Mouse (Mus musculus) heart, embryonic 15.5 days (tissue): ENCODE results near the gene Tex35. TPM values are rescaled to one million over a fixed set of nuclear protein-coding genes. Genes with fewer than 3 reads are reported as not detected.

ENCODE experiments used
- ATAC-seq: fragments of 200-750 bp; cut with Nextera tagmentation; replicated peaks from 2 replicates; pipeline ENCODE4 v1.8.0; 2017; ENCODE audit warnings: low read depth, moderate TSS enrichment; ENCODE audit not compliant: insufficient number of reproducible peaks, insufficient read depth, low FRiP score
- H3K27ac ChIP-seq: fragments of 300-500 bp; sonication (generic); 2 replicates; pipeline ENCODE4 v1.5.1; 2015; ENCODE audit warnings: mild to moderate bottlenecking, inconsistent platforms
- H3K27me3 ChIP-seq: fragments of 300-500 bp; sonication (generic); 2 replicates; pipeline ENCODE4 v1.6.1; 2015; ENCODE audit warnings: inconsistent platforms
- H3K36me3 ChIP-seq: fragments of 300-500 bp; sonication (generic); 2 replicates; pipeline ENCODE4 v1.6.1; 2015; ENCODE audit warnings: mild to moderate bottlenecking, inconsistent platforms
- H3K4me1 ChIP-seq: fragments of 300-500 bp; sonication (generic); replicated peaks from 2 replicates; pipeline ENCODE4 v1.6.1; 2015; ENCODE audit warnings: inconsistent platforms
- H3K4me2 ChIP-seq: fragments of 300-500 bp; sonication (generic); 2 replicates; pipeline ENCODE4 v1.6.1; 2015; ENCODE audit warnings: inconsistent platforms, mild to moderate bottlenecking, moderate library complexity
- H3K4me3 ChIP-seq: fragments of 300-500 bp; sonication (generic); 2 replicates; pipeline ENCODE4 v1.5.1; 2015; ENCODE audit warnings: mild to moderate bottlenecking, inconsistent platforms
- H3K9ac ChIP-seq: fragments of 300-500 bp; sonication (generic); 2 replicates; pipeline ENCODE4 v1.6.1; 2015; ENCODE audit warnings: mild to moderate bottlenecking, inconsistent platforms
- H3K9me3 ChIP-seq: fragments of 300-500 bp; sonication (generic); replicated peaks from 2 replicates; pipeline ENCODE4 v1.6.1; 2016; ENCODE audit warnings: inconsistent platforms
- WGBS: fragments of 180-500 bp; shearing (Covaris S2); methylation state at CpG from one replicate; pipeline ENCODE4 v1.1.7; 2015; ENCODE audit warnings: mixed read lengths; 5-methylcytosine and 5-hydroxymethylcytosine counted together
- polyA plus RNA-seq: library from polyadenylated mRNA; unstranded; fragments of >200 nt; fragmentation: Nextera tagmentation; extraction: Ambion mirVana; gene quantifications from 2 replicates; pipeline ENCODE4 v1.2.1, GENCODE M21; 2015

Tex35 gene
- polyA plus RNA-seq, 1 experiment from 2014 or later, result not detected

DNA sequence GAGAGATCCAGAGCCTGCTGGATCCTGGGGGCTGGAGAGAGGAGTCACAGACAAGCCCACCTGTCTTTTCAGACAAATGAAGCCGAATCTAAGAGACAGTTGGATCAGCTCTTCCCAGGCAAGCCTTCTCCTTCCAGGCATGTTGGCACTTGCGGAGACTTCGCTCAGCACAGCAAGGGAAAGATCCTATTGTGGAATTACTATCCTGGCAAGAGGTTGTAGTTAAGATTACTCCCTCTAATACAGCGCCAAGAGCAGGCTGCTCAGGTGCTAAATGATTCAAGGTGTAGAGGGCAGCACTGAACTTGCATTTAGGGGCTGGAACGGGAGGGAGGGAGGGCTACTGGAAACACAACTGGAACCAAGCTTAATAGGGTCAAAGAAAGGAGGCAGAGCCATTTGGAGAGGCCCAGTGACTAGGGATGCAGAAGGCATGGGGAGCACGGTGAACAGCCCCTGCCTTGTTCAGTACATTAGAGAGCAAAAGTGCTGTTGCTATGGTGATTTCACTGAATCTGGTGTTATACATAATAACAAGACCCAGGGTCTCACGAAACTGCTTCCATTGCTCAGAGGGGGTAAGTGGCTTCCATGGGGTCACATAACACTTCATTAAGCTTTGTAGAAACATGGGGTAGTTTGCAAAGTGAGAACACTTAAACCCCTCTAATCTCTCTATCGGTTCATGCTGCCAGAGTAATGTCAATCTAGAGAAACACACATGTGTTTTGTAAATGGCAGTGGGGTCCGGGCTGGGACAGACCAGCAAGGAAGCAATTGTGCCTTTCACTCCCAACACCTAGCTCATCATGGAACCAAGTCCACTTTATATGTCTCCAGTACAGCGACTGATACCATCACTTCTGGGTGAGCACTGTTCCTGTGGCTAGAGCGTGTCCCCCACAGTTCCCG is 42.4 kb downstream of the Tex35 start:
- H3K36me3 ChIP-seq, result no peaks in the 10 kb centered on the region
- peaks cover 23% of the 10 kb centered on the region for H3K4me1 ChIP-seq
- H3K4me3 ChIP-seq, result no peak overlapping the region
- H3K9me3 ChIP-seq, result no peaks in the 10 kb centered on the region
- ATAC-seq, result no peak
- H3K27ac ChIP-seq, result peak overlapping the region; percentile 55
- WGBS, result 81% methylated on average over 12 of the region's 12 CpGs
- no peak overlapping the region for H3K4me2 ChIP-seq
- no peak overlapping the region for H3K9ac ChIP-seq
- no peaks in the 10 kb centered on the region for H3K27me3 ChIP-seq

DNA sequence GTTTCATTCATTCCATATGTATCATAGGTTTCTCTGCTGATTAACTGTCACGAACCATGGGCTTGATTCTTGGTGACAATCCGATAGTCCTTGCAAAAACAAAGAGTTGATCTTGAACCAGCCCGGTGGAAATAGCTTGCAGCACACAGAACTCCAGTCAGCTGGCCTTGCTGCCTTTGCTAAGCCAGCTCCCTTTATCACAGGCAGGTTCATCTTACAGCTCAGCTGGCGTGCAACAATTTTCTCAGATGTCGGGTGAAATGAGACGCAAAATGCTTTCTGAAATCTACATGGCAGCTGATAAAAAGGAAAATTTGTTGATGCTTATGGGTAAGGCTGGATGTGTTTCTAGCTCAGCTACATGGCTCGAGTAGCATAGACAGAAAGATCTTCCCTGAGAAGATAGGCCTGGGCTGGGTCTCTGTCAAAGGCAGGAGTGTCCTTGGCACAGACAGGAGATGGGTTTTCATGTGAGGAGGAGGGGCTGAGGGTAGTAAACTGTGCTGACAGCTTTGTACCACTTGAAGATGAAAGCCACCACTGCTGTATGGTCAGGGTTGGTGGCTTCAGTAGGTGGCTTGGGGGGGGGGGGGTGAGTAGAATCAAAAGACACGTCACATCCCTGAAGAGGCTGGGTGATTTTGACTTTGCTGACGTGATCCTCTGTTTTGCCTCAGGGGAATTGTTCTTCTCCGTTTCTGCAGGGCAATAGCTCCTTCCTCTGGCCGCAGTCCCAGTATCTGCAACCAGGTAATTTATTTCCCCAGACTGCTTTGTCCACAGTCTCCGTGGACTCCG is 45.0 kb downstream of the Tex35 start:
- peak; percentile 24; the same call in 1 of the 2 replicates for ATAC-seq
- H3K27me3 ChIP-seq, result no peaks in the 10 kb centered on the region
- H3K36me3 ChIP-seq, result no peaks in the 10 kb centered on the region
- H3K9ac ChIP-seq, result no peak overlapping the region
- peaks cover 23% of the 10 kb centered on the region for H3K4me1 ChIP-seq
- WGBS, result 34% methylated on average over 13 of the region's 13 CpGs
- H3K4me2 ChIP-seq, result no peak overlapping the region
- H3K4me3 ChIP-seq, result no peak overlapping the region
- H3K9me3 ChIP-seq, result no peaks in the 10 kb centered on the region
- peak overlapping the region; percentile 64 for H3K27ac ChIP-seq

DNA sequence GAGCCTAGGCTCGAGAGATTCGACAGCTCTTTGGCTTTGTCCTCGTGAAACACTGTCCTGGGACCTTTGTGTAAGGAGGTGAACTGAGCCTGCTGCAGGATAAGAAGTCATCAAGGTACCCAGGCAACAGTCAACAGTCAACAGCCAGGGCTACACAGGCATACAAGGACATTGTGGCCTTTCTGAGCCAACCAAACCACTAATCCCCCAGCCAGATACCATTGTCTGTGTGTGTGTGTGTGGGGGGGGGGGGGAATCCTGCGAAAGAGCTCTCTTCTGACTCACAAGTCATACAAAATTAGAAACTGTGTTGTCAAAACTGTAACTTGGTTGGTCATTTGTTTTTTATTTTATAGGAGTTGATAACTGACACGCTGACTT is 46.0 kb downstream of the Tex35 start:
- H3K4me3 ChIP-seq, result no peak overlapping the region
- no peak overlapping the region for H3K9ac ChIP-seq
- ATAC-seq, result no peak
- 62% methylated on average over 5 of the region's 5 CpGs for WGBS
- no peaks in the 10 kb centered on the region for H3K36me3 ChIP-seq
- H3K27ac ChIP-seq, result peak overlapping the region; percentile 18; the same call in 1 of the 2 replicates
- H3K9me3 ChIP-seq, result no peaks in the 10 kb centered on the region
- peaks cover 23% of the 10 kb centered on the region for H3K4me1 ChIP-seq
- no peak overlapping the region for H3K4me2 ChIP-seq
- H3K27me3 ChIP-seq, result no peaks in the 10 kb centered on the region

- H3K9me3 ChIP-seq, result no peaks in the 10 kb centered on the region
- H3K9ac ChIP-seq, result no peak overlapping the region
- ATAC-seq, result no peak
- no peak overlapping the region for H3K4me3 ChIP-seq
- no peak overlapping the region for H3K4me2 ChIP-seq
- no peaks in the 10 kb centered on the region for H3K36me3 ChIP-seq
- H3K4me1 ChIP-seq, result peaks cover 23% of the 10 kb centered on the region
- no peaks in the 10 kb centered on the region for H3K27me3 ChIP-seq
- 82% methylated on average over 10 of the region's 10 CpGs for WGBS
- peak overlapping the region; percentile 18; the same call in 1 of the 2 replicates for H3K27ac ChIP-seq
These were observed 46.6 kb downstream of the Tex35 start for GRCm38 (mm10) chr1:157061800-157062444.

DNA sequence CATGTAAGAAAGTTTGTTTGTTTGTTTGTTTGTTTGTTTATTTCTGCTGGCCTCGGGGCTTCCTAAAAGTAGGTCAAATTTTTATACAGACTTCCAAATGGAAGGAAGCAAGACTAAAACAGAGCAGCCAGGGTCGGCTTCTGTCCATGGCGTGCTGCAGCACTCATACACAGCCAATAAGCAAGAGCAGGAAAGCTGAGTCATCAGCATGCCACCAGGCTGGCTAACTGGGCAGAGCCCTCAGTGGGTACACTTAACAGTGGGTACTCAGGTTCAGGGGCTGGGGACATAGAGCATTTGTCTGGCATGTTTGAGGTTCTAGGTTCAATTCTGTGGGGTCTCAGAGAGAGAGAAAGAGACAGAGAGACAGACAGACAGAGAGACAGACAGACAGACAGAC is 47.3 kb downstream of the Tex35 start:
- ATAC-seq, result no peak
- H3K27me3 ChIP-seq, result no peaks in the 10 kb centered on the region
- WGBS, result 67% methylated on average over 3 of the region's 3 CpGs
- no peak overlapping the region for H3K27ac ChIP-seq
- H3K9ac ChIP-seq, result no peak overlapping the region
- no peaks in the 10 kb centered on the region for H3K36me3 ChIP-seq
- H3K9me3 ChIP-seq, result no peaks in the 10 kb centered on the region
- peaks cover 29% of the 10 kb centered on the region for H3K4me1 ChIP-seq
- H3K4me3 ChIP-seq, result no peak overlapping the region
- no peak overlapping the region for H3K4me2 ChIP-seq

DNA sequence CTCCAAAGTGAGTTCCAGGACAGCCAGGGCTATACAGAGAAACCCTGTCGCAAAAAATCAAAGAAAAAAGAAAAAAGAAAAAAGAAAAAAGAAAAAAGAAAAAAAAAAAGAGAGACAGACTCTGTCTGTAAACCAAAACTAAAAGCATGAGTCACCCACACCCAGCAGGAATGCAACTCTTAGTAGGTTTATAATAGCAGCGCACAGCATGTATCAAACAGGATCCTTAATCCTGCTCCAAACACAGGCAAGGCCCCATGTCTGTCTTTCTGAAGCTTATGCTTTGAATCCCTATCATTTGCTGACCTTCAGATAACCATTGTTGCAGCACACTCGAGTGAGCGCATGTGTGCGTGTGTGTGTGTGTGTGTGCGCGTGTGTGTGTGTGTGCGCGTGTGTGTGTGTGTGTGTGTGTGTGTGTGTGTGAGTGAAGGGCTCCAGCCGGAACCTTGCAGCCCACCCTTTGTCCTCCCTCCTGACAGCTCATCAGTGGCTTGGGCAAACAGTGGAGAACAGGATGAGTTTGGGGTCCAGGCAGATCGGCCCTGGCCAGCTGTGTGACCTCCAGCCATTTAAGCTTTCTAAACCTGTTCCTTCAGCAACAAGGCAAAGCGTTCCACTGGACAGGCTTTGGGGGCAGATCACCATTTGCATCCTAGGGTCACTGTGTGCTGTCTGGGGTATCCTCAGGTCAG is 47.9 kb downstream of the Tex35 start:
- 78% methylated on average over 12 of the region's 12 CpGs for WGBS
- H3K27me3 ChIP-seq, result no peaks in the 10 kb centered on the region
- H3K4me1 ChIP-seq, result peaks cover 28% of the 10 kb centered on the region
- H3K4me2 ChIP-seq, result no peak overlapping the region
- no peaks in the 10 kb centered on the region for H3K36me3 ChIP-seq
- no peak overlapping the region for H3K4me3 ChIP-seq
- H3K9me3 ChIP-seq, result no peaks in the 10 kb centered on the region
- no peak overlapping the region for H3K27ac ChIP-seq
- ATAC-seq, result no peak
- no peak overlapping the region for H3K9ac ChIP-seq

DNA sequence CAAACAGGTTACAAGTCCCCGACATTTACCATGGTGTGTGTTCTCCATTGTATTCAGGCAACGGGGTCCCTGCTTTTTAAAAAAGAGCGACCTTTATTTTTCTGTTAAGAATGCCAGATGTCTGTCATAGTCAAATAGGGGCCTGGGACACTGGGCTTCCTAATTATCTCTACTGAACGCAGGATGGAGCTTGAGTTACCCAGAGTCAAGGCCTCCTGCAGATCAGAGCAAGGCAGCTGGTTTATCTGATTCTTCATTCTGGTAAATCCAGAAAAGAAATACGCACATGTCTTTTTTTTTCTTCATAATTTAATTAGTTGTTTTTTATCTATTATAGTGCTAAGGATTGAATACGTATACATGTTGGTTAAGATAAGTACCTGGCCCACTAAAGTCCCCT is 52.6 kb downstream of the Tex35 start:
- Histone ChIP-seq H3K36me3 (no peaks in the 10 kb centered on the region), H3K4me3 (no peak overlapping the region), H3K27me3 (no peaks in the 10 kb centered on the region), H3K4me1 (peaks cover 22% of the 10 kb centered on the region), H3K9ac (no peak overlapping the region), H3K27ac (peak overlapping the region; percentile 87), H3K9me3 (no peaks in the 10 kb centered on the region), H3K4me2 (peak overlapping the region; percentile 48)
- 46% methylated on average over 6 of the region's 6 CpGs for WGBS
- ATAC-seq, result no peak

DNA sequence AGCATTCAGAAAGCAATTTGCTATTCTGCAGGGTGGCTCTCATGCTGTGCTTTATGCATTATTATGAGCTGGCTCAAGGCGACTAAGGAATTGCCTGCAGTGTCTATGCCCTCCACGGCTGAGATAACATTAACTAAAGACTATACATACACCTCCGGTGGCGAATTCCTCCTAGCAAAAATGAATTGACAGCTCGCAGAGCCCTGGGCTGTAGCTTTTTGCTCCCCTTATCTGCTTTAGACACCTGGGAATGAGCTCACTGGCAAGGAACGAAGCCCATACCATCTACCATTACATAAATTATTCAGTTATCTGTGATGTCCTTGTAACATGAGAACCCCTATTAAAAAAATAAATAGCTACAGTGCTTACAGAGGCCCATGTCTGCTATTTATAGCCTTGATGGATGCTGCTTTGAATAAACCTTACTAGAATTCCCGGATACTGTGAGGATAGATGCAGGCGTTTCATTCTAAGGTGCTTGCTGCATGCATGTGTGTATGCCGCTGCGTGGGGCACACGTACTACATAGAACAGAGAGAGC is 53.1 kb downstream of the Tex35 start:
- H3K9ac ChIP-seq, result no peak overlapping the region
- peak; percentile 83 for ATAC-seq
- 17% methylated on average over 11 of the region's 11 CpGs for WGBS
- peaks cover 22% of the 10 kb centered on the region for H3K4me1 ChIP-seq
- H3K27me3 ChIP-seq, result no peaks in the 10 kb centered on the region
- no peaks in the 10 kb centered on the region for H3K9me3 ChIP-seq
- H3K4me2 ChIP-seq, result peak overlapping the region; percentile 48
- no peaks in the 10 kb centered on the region for H3K36me3 ChIP-seq
- H3K4me3 ChIP-seq, result peak overlapping the region; percentile 4; the same call in 1 of the 2 replicates
- peak overlapping the region; percentile 87 for H3K27ac ChIP-seq

DNA sequence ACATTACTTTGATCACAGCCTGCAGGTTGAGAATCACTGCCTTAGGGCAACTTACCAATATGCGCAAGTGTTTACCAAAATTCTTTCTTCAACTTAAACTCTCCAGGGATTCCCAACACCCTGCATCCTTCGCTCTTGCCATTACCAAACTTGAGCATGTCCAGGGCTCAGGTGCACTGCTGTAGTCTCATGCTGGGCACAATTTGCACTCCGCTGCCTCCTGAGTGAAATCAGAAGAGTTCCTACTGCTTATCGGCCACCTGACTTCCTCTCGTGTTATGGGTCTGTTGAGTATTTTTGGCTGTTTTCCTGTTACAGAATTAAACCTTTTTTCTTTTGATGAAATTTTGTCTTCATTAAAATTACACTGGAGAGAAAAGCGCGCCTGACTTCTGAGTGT is 53.8 kb downstream of the Tex35 start:
- Histone ChIP-seq H3K4me2 (peak overlapping the region; percentile 48; the same call in 1 of the 2 replicates), H3K9me3 (no peaks in the 10 kb centered on the region), H3K9ac (no peak overlapping the region), H3K27me3 (no peaks in the 10 kb centered on the region), H3K27ac (peak overlapping the region; percentile 87), H3K4me3 (no peak overlapping the region), H3K4me1 (peaks cover 22% of the 10 kb centered on the region), H3K36me3 (no peaks in the 10 kb centered on the region)
- no peak for ATAC-seq
- 58% methylated on average over 7 of the region's 7 CpGs for WGBS

GRCm38 (mm10) chr1:157049886-157050285 is 58.6 kb downstream of the Tex35 start:
- H3K36me3 ChIP-seq, result no peaks in the 10 kb centered on the region
- no peak overlapping the region for H3K4me2 ChIP-seq
- no peak overlapping the region for H3K4me3 ChIP-seq
- H3K9ac ChIP-seq, result no peak overlapping the region
- WGBS, result 70% methylated on average over 2 of the region's 2 CpGs
- no peak overlapping the region for H3K27ac ChIP-seq
- no peak for ATAC-seq
- peaks cover 20% of the 10 kb centered on the region for H3K4me1 ChIP-seq
- no peaks in the 10 kb centered on the region for H3K9me3 ChIP-seq
- H3K27me3 ChIP-seq, result no peaks in the 10 kb centered on the region
